Mouse (Mus musculus) gonadal fat pad, adult 2 months (tissue): Measurements from ENCODE around the gene Tmem206. TPM values are rescaled to one million over a fixed set of nuclear protein-coding genes. Genes with fewer than 3 reads are reported as not detected.

Experiments used
- DNase-seq: peaks from one replicate; pipeline ENCODE4 v3.0.0-alpha.2; 2012; ENCODE audit warnings: low read depth
- polyA plus RNA-seq: library from polyadenylated mRNA; depleted of rRNA; stranded (reverse); fragments of >200 nt; gene quantifications from 2 replicates; pipeline ENCODE4 v1.2.3, GENCODE M21; 2012; rRNA removed

Tmem206 gene
- polyA plus RNA-seq, 1 experiment, result 8.1 TPM

GRCm38 (mm10) chr1:191396897-191397849 is 71.5 kb downstream of the Tmem206 start:
- peak; percentile 92 for DNase-seq

Other genes starting within 250 kb of the Tmem206 start
- 4.9 and 6.7 TPM in 2 replicates for gene Batf3, start 228.1 kb upstream of the Tmem206 start, polyA plus RNA-seq
- 0.05 and 0.28 TPM in 2 replicates for gene Fam71a, start 161.1 kb upstream of the Tmem206 start, polyA plus RNA-seq
- 4.5 and 4.9 TPM in 2 replicates for gene Atf3, start 107.9 kb upstream of the Tmem206 start, polyA plus RNA-seq
- gene Nenf, start 7.7 kb upstream of the Tmem206 start, polyA plus RNA-seq, result 129 and 145 TPM in 2 replicates
- gene Ppp2r5a, start 77.4 kb downstream of the Tmem206 start, polyA plus RNA-seq, result 129 and 169 TPM in 2 replicates
- gene Dtl, start 249.6 kb downstream of the Tmem206 start, polyA plus RNA-seq, result 1.1 and 1.3 TPM in 2 replicates
- 23.1 and 23.9 TPM in 2 replicates for gene Ints7, start 249.7 kb downstream of the Tmem206 start, polyA plus RNA-seq